Mouse (Mus musculus) granulocyte monocyte progenitor cell, adult 5-6 weeks (primary cell): ENCODE results near the gene Dmac2. TPM values are rescaled to one million over a fixed set of nuclear protein-coding genes. Genes with fewer than 3 reads are reported as not detected.
"Not testable (repeated sequence)": the region's sequence is repeated elsewhere in the genome, so short reads cannot be mapped to it uniquely, and the experiment has no call there.

Experiments
- ATAC-seq: replicated peaks from 2 replicates; pipeline ENCODE4 v1.8.0; 2016; ENCODE audit warnings: mild to moderate bottlenecking, moderate TSS enrichment, inconsistent platforms; ENCODE audit not compliant: poor library complexity, severe bottlenecking
- total RNA-seq, 2 experiments: library from RNA; stranded (forward) in 1 of 2; stranded (reverse) in 1 of 2; fragments of 200-712, 200-1000 nt in 1 of 2; fragments of >200 nt in 1 of 2; fragmentation: Nextera tagmentation in 1 of 2; gene quantifications; 2 replicates each; pipeline ENCODE4 v1.2.3; 2014 to 2017

The Dmac2 gene
- 36.0 and 41.9 TPM in 2 replicates for total RNA-seq (2014; fragmentation: Nextera tagmentation)
- total RNA-seq (2017) = 35.6 and 39.0 TPM in 2 replicates

DNA sequence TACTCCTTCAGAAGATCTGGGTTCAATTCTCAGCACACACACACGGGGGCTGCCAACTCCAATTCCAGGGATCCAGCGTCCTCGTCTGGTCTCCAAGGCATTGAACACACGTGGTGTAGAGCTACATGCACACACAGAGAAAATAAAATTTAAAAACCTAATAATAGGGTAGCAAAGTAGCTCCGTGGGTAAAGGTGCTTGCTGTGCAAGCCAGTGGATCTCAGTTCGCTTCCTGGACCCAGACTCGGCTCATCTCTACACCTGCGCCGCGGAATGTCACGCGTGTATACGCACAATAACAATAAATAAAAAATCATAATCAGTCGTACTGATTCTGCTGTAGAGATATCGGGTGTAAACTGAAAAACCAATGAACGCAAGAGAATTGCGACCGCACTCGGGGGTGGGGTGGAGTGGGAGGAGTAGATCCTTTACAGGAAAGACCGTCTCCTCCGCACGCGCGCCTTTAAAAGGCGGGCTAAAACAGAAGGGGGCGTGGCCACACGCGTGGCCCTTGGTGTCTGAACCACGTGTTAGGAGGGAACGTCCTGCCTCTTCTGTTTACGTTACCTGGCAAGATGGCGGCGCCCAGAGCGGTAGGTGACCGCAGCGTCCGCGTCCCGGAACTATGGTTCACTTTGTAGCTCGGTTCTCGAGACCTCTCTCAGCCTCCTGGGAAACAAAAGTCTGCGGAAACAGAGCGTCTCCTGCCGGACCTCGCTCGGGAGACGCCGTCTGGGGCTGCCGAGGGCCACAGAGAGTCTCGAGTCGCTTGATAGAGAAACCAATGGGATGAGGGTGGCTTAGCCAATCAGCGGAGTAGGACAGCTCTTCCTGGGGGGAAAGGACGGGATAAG lies at the start of gene Dmac2:
Gene Dmac2, plus strand, starts transcription at position 550 of the 857 bp plus-strand sequence.
- ATAC-seq = peak; percentile 94

DNA sequence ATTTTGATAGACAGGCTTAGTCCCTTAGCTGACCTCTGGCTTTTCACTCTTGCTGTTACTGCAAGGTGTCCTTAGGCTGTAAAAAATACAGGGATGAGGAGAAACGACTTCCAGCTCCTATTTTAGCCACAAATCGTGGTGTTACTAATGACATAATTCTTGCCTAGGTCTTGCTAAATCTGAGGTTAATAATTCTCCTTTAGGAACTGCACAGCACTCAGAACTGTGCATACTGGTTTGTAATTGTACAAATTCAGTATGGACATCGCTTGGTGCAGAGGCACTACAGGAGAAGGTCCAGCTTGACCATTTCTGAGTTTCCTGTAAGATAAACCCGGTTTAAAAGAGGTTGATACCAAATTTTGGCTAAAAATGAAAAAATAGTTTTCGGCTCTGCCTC lies 45.4 kb upstream of the Dmac2 start:
- not testable (repeated sequence) for ATAC-seq

DNA sequence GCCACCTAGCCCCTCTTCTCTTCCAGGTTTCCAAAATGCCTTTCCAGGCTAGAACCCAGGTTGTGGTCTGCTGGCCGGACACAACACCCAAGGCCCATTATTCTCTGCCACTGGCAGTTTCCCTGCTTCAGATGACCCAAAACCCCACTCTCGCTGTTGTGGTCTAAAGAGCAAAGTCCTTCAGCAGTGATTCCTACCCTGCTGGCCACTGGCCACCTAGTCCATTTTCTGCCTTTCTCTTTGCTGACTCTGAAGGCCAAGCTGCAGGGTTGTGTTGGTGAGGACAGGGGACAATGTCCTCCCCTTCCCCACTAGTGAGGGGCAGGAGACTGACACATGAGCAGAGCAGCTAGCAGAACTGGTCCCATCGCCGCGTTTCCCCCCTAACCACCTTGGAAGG lies 44.1 kb upstream of the Dmac2 start:
- ATAC-seq = no peak

GRCm38 (mm10) chr7:25575870-25576269 lies 43.3 kb upstream of the Dmac2 start:
- ATAC-seq = no peak

- 0 out of 2 replicates have a peak, but pooled peaks have one; percentile 8 for ATAC-seq
Observed at GRCm38 (mm10) chr7:25576308-25576707, 42.9 kb upstream of the Dmac2 start.

DNA sequence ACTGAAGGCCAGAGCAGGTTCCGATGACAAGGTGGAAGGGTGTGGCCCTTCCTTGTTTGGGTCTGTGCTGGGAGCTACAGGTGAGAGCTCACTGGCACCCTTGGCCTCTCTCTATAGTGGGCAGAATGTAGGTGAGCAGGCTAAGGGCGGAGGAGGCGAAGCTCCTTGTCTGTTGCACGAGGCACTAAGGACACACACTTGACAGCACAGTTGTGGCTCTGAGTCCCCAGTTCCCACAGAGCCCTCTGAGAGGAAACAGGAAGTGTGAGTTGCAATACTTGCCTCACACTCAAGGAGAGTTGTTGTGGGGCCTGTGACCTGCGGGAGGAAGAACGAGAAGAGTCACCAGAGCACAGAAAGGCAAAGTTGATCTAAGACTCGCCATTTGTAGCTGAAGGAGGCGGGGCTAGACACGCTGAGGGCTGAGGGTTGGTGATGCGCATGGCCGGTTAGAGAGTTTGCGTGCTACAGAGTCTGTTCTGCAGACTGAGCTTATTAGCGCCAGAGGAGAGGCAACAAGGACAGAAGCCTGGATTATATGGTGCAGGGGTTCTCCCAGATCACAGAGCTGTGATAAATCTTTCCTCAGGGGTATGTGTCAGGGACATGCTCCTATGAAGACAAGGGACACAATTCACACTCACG lies 42.3 kb upstream of the Dmac2 start:
- ATAC-seq = peak; percentile 99

GRCm38 (mm10) chr7:25579441-25579840 lies 39.8 kb upstream of the Dmac2 start:
- peak; percentile 52 for ATAC-seq

GRCm38 (mm10) chr7:25582301-25582810 lies 36.9 kb upstream of the Dmac2 start:
- no peak for ATAC-seq

DNA sequence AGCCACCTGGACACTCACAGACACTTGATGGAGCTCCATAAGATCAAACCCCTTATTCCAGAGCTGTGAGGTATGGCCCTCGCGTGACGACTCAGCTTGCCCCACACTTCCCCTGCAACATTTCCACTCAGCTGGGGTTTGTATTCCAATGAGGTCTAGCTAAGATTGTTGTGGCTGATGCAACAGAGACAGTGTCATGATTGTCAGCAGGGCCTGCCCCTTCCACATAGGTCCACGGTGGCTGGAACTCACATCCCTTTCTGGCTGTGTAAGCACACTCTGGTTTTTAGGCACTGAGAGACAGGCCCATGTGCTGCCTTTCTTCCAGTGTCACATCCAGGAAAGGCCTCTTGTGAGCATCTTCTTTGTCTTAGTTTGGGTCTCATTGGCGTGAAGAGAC lies 34.6 kb upstream of the Dmac2 start:
- no peak for ATAC-seq

DNA sequence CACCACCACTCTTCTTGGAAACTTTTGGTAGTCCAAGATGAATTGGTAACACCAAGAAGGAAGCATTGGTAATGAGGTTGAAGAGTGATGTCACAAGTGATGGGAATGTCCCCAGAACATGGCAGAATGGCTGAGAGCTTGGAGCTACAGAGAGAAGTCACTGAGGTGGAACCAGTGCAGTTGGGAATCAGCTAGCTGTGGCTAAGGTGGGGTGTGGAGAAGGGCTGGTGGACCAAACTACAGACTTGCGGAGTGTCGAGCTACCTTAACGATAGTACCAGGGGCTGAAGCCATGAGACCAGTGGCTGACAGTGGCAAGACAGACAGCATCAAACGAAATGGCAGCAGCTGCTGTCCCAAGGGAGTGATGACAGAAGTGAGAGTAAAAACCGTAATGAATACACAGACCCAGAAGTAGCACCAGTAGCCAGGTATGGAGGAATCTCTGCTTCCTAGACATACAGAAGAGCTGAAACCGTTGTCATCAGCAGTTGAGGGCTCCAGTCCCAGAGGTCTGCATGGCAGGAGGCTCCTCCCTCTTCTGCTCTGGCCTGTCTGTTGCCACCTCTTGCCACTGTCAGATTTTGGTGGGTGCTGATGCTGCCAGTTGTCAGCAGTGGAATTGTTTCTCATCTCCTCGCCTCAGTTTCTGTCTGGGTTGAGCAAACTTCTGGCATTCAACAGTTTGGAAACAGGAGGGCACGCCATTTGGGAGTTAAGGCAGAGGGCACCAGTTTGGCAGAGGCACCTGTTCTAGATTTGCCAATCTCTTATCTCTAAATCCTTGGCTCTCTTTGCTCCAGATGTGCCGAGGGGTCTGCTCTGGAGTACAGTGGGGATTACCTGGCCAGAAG lies 33.6 kb upstream of the Dmac2 start:
- ATAC-seq = no peak

DNA sequence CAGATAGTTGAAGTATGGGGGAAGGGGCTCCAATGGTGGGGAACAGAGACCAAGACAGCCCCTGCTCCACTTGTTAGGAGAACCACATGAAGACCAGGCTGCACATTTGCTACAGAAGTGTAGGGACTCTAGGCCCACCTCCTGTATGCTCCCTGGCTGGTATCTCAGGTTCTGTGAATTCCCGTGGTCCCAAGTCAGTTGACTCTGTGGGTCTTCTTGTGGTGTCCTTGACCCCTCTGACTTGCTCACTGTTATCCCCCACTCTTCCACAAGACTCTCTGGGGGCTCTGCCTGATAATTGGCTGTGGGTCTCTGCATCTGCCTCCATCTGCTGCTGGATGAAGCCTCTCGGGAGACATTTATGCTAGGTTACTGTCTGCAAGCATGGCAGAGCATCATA lies 28.0 kb upstream of the Dmac2 start:
- ATAC-seq = no peak

DNA sequence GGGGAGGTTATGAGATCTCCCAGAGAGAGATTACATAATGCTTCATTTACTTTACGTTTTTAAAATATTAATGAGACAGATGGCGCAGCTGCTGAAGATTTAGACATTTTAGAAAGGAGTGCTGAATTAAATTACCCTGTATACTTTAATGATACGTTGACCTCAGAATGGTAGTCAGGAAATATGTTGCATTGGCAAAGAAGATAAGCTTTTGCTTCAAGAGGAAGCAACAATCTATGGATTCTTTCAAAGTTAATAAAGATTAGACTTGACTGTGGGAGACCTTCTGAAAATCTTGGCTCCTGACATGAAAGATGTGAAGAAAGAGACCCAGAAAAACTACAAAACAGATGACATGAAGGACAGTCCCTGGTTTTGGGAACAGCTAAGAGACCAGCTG lies 25.4 kb upstream of the Dmac2 start:
- ATAC-seq = no peak

DNA sequence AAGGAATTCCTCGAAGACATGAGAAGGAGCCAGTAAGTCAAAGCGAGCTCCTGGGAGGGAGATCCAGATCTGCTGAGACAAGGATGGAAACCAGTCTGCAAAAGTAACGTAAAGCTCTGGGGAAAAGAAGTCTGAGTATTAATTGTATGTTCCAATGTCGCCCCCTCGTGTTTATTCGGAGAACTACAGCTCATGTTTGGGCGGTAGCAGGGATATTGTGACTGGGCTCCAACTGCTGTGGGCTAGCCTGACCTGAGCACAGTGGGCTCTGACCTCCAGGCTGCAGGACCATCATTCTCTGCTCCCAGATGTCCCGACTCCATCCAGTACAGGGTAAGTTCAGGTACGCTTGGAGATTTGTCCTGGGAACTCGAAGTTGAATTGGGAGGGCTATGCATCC lies 19.6 kb upstream of the Dmac2 start:
- peak; percentile 96 for ATAC-seq

- no peak for ATAC-seq
Observed at GRCm38 (mm10) chr7:25600666-25601065, 18.5 kb upstream of the Dmac2 start.

GRCm38 (mm10) chr7:25601346-25601745 lies 17.9 kb upstream of the Dmac2 start:
- ATAC-seq = no peak

DNA sequence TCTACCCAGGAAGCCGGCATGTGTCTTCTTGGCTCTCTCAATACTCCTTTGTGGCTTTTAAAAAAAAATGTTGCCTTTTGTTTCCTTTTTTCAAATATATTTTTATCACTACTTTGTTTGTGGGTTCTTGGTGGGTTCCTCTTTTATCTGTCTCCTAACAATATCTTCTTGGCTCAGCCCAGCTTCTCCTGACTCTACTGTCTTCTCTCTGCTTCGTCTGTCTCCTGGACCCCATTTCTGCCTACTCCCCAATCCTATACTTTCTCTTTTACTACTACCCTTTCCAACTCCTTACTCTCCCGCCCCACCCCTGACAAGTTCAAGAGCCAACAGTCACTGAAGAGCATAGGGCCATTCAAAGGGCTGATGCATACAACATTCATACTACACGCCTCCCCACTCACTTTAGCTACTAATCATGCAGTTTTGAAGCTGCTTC lies 12.6 kb upstream of the Dmac2 start:
- ATAC-seq = peak; percentile 67

GRCm38 (mm10) chr7:25607196-25607595 lies 12.0 kb upstream of the Dmac2 start:
- no peak for ATAC-seq

GRCm38 (mm10) chr7:25610056-25610455 lies 9.2 kb upstream of the Dmac2 start:
- peak; percentile 60 for ATAC-seq

DNA sequence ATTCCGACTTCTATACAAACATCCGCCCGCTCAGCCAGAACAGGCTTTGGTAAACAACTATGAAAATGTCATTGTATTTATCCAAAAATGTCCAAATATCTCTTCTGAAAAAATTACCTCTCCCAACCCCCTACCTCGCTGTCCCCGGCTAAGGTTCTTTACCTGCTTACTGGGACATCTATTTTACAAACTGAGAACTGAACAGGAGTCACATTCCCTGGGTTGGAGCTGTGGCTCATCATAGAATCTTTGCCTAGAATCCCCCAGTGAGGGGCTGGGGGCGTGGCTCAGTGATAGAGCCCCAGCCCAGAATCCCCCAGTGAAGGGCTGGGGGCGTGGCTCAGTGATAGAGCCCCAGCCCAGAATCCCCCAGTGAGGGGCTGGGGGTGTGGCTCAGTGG lies 7.7 kb upstream of the Dmac2 start:
- ATAC-seq = no peak

- no peak for ATAC-seq
Observed at GRCm38 (mm10) chr7:25614086-25614485, 5.1 kb upstream of the Dmac2 start.
